Mouse (Mus musculus) regulatory T cell (primary cell): ENCODE measurements around the gene Gm16181.

Source experiments
- in situ Hi-C: fragments of 300-600 bp; cut with MboI, MseI; formaldehyde crosslinking; loops from one replicate; pipeline ENCODE4 v1.15.1; 2025; ENCODE audit warnings: high pct_unique_total_duplicates

Gm16181 gene

DNA sequence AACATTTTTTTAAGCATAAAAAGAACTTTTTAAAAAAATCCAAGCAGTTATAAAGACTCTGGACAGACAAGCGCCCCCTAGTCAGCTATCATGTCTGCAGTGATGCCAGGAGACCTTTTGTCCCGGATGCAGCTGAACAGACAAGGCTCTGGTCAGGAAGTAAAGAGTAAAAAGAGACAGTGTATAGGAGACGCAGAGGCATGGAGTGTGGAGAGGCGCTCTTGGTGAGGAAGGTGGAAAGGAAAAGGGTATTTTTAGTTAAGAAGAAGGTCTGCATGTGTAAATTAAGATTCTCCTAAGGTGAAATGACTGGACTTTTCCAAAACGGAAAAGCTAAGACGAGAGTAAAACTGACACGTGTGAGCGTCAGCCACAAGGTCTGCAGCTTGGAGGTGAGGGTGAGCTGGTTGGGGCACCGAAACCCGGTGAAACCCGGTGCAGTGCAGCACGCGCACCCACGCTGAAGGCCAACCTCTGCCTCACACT, 6.0 kb downstream of the Gm16181 start:
- in situ Hi-C loops = no loop called here

- in situ Hi-C loops = loop anchor here (5.0 to 10.0 kb wide), 2 partner anchors 64 to 186 kb away; partner anchors contain the start of genes Clic1 and Msh5
These were observed 10.4 kb downstream of the Gm16181 start for GRCm38 (mm10) chr17:35231022-35231421.

DNA sequence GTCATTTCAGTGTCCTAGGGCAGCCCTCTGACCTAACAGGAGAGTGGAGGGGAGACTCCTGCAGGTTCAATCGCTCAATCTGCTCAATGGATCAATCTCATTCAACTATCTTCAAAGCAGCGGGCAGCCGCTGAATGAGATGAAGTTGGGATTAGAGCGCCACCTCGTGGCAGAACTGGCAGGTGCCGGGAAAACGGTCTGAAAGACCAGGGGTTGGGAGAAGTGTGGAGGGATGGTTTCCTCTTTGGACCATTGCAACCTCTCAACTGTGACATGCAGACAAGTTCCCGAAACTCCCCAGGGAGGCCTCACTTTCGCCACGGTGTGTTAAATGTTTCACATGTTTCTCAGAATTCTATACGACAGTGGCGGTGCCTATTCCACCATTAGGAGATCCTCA, 11.4 kb downstream of the Gm16181 start:
- in situ Hi-C loops = loop anchor here (5.0 to 10.0 kb wide), 2 partner anchors 65 to 187 kb away; partner anchors contain the start of genes Clic1 and Msh5

DNA sequence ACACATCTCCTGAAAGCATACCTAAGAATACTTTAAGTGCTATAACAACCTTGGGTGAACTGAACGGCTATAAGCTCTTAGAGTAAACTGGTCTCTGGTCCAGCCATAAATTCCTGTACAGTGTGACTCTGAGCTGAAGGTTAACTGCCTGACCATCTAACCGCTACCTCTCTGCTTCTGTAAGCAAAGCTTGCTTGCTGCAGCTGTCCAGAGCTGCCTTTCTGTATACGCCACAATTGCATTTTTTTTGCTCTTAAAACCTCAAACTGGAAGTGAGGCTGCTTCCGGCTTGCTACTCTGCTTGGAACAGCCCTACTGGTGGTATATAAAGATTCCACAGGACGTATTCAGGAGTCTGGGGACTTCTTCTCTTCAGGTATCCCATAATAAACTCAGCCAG, 12.0 kb downstream of the Gm16181 start:
- in situ Hi-C loops = loop anchor here (5.0 to 10.0 kb wide), 2 partner anchors 65 to 188 kb away; partner anchors contain the start of genes Clic1 and Msh5

- in situ Hi-C loops = loop anchor here (5.0 to 10.0 kb wide), 2 partner anchors 66 to 189 kb away; partner anchors contain the start of genes Clic1 and Msh5
These were observed 12.7 kb downstream of the Gm16181 start, which contains the start of gene Atp6v1g2 for GRCm38 (mm10) chr17:35233114-35233980. TSS of gene Atp6v1g2 (plus strand) at chr17:35233660.

GRCm38 (mm10) chr17:35234090-35234489, 13.5 kb downstream of the Gm16181 start:
- in situ Hi-C loops = loop anchor here (5.0 to 10.0 kb wide), 2 partner anchors 67 to 189 kb away; partner anchors contain the start of genes Clic1 and Msh5

DNA sequence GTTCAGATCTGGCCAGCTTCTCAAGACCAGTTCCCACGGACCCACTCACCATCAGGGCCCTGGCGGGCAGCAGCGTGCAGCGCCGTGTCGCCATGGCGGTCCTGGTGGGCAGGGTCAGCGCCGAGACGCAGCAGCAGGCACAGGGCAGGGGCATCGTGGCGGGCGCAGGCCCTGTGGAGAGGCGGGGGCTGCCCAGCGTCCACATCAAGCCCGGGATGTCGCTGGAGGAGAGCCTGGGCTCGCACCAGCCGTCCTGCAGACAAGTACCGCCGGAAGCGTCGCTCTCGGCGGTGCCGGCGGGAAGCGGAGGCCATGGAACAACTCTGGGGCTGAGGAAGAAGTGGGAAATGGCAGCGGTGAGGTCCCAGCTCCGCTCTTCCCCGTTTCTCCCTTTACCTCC, 14.3 kb downstream of the Gm16181 start:
- in situ Hi-C loops = loop anchor here (5.0 to 10.0 kb wide), 2 partner anchors 68 to 190 kb away; partner anchors contain the start of genes Clic1 and Msh5

GRCm38 (mm10) chr17:35235614-35236389, 15.2 kb downstream of the Gm16181 start, which contains the start of gene Nfkbil1:
TSS of gene Nfkbil1 (minus strand) at chr17:35235792.
- in situ Hi-C loops = loop anchor here (10.0 kb wide), 1 partner anchor 191 kb away; the partner anchor contains the start of genes Clic1 and Msh5

GRCm38 (mm10) chr17:35236390-35236746, 15.7 kb downstream of the Gm16181 start:
- in situ Hi-C loops = loop anchor here (10.0 kb wide), 1 partner anchor 192 kb away; the partner anchor contains the start of genes Clic1 and Msh5

DNA sequence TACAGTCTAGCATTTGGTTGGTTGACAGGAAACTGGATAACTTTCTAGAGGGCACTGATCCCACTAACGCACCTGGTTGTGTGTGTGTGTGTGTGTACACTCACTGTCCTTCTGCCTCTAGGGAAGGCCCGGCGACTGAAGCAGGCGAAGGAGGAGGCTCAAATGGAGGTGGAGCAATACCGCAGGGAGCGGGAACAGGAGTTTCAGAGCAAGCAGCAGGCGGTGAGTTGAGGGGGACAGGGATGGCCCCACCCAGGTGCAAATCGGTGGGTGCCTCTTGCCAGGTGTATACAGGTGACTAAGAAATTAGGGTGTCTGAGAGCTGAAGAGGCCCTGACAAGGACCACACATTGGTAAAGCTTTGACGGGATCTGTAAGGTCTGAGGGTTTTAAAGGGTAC, 16.4 kb downstream of the Gm16181 start:
- in situ Hi-C loops = loop anchor here (10.0 kb wide), 1 partner anchor 192 kb away; the partner anchor contains the start of genes Clic1 and Msh5

GRCm38 (mm10) chr17:35237504-35237903, 16.9 kb downstream of the Gm16181 start:
- in situ Hi-C loops = loop anchor here (10.0 kb wide), 1 partner anchor 193 kb away; the partner anchor contains the start of genes Clic1 and Msh5

DNA sequence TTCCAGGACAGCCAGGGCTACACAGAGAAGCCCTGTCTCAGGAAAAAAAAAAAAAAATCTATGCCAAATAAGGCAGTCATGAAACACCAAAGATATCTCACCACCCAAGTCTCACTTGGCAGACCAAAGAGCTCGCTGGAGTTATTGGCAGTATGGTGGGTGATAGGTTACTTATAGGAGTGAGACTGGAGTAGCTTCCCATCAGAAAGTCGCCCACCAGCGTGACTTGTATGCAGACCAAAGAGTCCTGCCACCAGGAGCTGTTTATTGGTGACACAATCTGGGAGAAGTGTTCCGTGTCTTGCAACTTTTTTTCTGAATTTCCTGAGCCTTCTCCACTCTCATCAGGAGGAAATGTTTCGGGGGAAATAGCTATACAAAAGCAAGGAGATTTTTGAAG, 19.1 kb downstream of the Gm16181 start:
- in situ Hi-C loops = loop anchor here (10.0 kb wide), 1 partner anchor 195 kb away; the partner anchor contains the start of genes Clic1 and Msh5

- in situ Hi-C loops = no loop called here
These were observed 20.0 kb downstream of the Gm16181 start for GRCm38 (mm10) chr17:35240384-35241304.

DNA sequence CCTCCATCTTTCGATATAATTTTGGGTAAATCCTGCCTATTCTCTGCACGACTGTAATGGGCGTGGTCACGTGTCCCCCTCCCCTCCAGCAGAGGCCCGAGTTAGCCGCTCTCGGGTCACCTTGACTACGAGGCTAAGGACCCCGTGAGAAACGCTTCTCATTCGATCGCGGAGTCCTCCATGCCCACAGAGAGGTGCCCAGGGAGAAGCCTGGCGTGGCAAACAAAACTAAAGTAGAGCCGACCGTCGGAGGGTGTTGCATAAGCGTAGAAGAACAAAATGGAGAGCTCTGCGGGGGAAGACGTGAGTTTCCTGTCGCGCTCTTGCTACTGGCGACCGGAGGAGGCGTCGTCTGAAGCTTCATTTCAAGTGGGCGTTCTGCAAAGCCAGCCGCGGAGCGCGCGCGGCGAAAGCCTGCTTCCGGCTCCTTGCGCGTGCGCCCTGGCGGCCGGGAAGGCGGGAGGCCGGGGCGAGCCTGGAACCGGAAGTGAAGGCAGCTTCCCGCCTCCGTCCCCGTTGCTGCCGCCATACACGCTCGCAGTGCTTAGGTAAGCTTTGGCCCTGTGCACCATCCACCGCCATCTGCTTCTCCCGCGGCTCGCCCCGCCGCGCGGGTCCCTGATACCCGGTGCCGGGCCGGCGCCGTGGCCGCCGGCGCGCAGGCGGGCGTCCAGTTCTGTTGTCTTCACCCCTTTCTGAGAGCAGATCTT, 20.8 kb downstream of the Gm16181 start, which contains the start of gene Ddx39b:
Gene Ddx39b (plus strand): TSS at position 442 of the 710 bp plus-strand sequence.
- in situ Hi-C loops = no loop called here

- in situ Hi-C loops = no loop called here
These were observed 21.6 kb downstream of the Gm16181 start for GRCm38 (mm10) chr17:35242015-35242941.

DNA sequence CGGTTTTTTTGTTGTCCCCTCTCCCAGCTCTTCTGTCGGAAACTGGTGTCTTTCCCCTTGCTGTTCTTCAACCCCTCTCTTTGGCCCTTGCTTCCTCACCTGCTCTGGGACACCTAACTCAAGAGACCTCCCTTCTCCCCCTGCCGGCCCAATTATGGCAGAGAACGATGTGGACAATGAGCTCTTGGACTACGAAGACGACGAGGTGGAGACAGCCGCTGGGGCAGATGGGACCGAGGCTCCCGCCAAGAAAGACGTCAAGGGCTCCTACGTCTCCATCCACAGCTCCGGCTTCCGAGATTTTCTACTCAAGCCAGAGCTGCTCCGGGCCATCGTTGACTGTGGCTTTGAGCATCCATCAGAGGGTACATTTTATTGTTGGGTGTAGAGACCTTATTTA, 22.5 kb downstream of the Gm16181 start:
- in situ Hi-C loops = no loop called here

DNA sequence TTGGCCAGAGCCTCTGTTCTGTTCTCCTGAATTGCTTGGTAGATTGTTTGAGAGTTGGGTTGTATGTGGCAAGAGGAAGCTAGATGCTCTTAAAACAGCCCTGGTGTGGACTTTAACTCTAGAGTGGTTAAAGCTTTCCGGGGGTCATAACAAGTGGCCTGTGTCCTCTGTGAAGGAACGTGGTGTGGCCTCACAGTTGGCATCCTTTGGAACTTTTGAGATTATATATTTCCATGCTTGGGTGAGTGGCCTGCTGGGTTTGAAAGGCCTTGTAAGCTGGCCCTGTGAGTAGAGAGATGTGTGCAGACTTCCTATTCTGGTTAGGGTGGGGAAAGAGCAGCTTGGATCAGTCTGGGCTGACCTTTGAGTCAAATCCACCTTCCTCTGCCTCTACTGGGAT, 24.4 kb downstream of the Gm16181 start:
- in situ Hi-C loops = no loop called here
